Mouse (Mus musculus) CH12.LX (cell line): ENCODE measurements around the gene Dnase1l2.
A peak's percentile ranks its signal among the peaks of the same experiment; 100 is the strongest.

Experiments
- CTCF ChIP-seq, 2 experiments: IDR thresholded peaks in 1 of 2; conservative IDR thresholded peaks in 1 of 2; 2 replicates each; pipeline ENCODE4 v1.5.1; 2011 to 2012; ENCODE audit warnings: low read depth in 2 of 2, low read length in 2 of 2, improper control_type of control experiment in 1 of 2, inconsistent platforms in 1 of 2, mild to moderate bottlenecking in 1 of 2, moderate library complexity in 1 of 2
- E2F4 ChIP-seq: IDR thresholded peaks from 2 replicates; pipeline ENCODE4 v1.6.1; 2011; ENCODE audit warnings: low read depth, low read length, improper control_type of control experiment; ENCODE audit not compliant: insufficient replicate concordance
- ELF1 ChIP-seq: IDR thresholded peaks from 2 replicates; pipeline ENCODE4 v1.6.1; 2014; ENCODE audit warnings: low read depth, mild to moderate bottlenecking, inconsistent platforms, low read length, improper control_type of control experiment
- GABPA ChIP-seq: IDR thresholded peaks from 2 replicates; pipeline ENCODE4 v1.6.1; 2012; ENCODE audit warnings: low read depth, low read length, improper control_type of control experiment, inconsistent platforms; ENCODE audit not compliant: insufficient replicate concordance
- MAFK ChIP-seq: IDR thresholded peaks from 2 replicates; pipeline ENCODE4 v1.6.1; 2011; ENCODE audit warnings: low read length, improper control_type of control experiment; ENCODE audit not compliant: insufficient replicate concordance
- POLR2A ChIP-seq: IDR thresholded peaks from 2 replicates; pipeline ENCODE4 v1.6.1; 2011; ENCODE audit warnings: low read depth, mild to moderate bottlenecking, improper control_type of control experiment, low read length
- TCF12 ChIP-seq: IDR thresholded peaks from 2 replicates; pipeline ENCODE4 v1.6.1; 2014; ENCODE audit warnings: low read depth, mild to moderate bottlenecking, inconsistent platforms, low read length, improper control_type of control experiment
- USF2 ChIP-seq: conservative IDR thresholded peaks from 2 replicates; pipeline ENCODE4 v1.6.1; 2011; ENCODE audit warnings: low read depth, low read length, improper control_type of control experiment

DNA sequence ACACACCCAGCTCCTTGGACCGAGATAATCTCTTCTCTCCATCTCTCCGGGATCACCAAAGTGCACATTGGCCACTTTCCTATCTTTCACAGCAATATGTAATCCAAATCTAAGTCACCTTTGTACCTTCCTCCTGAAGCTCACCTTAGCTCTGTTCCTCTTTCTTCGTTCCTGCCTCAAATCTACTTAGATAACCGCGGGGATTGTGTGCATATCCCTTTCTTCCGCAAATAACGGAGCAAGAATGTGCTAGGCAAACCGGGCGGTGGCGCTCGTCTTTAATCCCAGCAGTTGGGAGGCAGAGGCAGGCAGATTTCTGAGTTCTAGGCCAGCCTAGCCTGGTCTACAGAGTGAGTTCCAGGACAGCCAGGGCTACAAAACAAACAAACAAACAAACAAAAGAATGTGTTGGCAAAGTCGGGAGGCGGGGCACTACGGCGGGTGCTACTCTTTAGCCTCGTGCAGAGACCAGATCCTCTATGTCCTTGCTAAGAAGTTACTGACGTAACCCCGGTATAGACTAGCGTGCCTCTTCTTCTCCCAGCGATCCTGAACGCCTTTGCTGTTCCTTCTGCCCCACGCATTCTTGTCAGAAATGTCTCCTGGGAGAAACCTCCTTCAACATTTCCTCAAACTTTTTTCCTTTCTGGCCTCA, 29.2 kb downstream of the Dnase1l2 start:
- TF ChIP-seq CTCF (conservative IDR thresholded peaks at IDR 0.05 in 1 of 2, IDR thresholded peaks at IDR 0.05 in 1 of 2; ENCODE audit: low read depth in 2 of 2, low read length in 2 of 2) = peak in 1 of 2 experiments; percentile 57; a peak in 2 of 4 replicates
- no peak for TF ChIP-seq TCF12
- no peak for TF ChIP-seq ELF1
- TF ChIP-seq E2F4 = no peak
- TF ChIP-seq GABPA = no peak
- no peak for TF ChIP-seq POLR2A
- TF ChIP-seq MAFK = no peak
- no peak for TF ChIP-seq USF2
